In genomic region chr10:92556526-92557422, GRCm38 (mm10) we compare ENCODE assay signal across 10 mouse cellular contexts.
DNase-seq lines count a peak whose midpoint lies in the region; ATAC-seq lines count a peak whose summit lies in the region.
"Had no signal": no experiment of that assay in that cellular context is flagged by ENCODE, and none has a peak within 500 bp of the region (broad histone marks: within the 10 kb centered on the region; RNA-seq: fewer than 3 reads in every experiment).

No protein-coding gene starts in this region.

- no peaks in the 10 kb centered on the region for H3K9me3 ChIP-seq in embryonic facial prominence, embryonic 12.5 days
- no peaks in the 10 kb centered on the region for H3K9me3 ChIP-seq in hindbrain, embryonic 16.5 days (ENCODE audit: control insufficient read depth, low read length)
- H3K9me3 ChIP-seq in neural tube, embryonic 12.5 days, result no peaks in the 10 kb centered on the region

- peaks cover 19% of the 10 kb centered on the region; the same call in 1 of the 2 replicates for H3K4me1 ChIP-seq in embryonic facial prominence, embryonic 12.5 days
- peaks cover 12% of the 10 kb centered on the region for H3K4me1 ChIP-seq in hindbrain, embryonic 16.5 days (ENCODE audit: control insufficient read depth, insufficient read depth, low read depth, low read length)
- H3K4me1 ChIP-seq in neural tube, embryonic 12.5 days, result peaks cover 24% of the 10 kb centered on the region

- 8% methylated on average over 8 of the region's 8 CpGs for WGBS in embryonic facial prominence, embryonic 12.5 days
- WGBS in hindbrain, embryonic 16.5 days, result 8% methylated on average over 8 of the region's 8 CpGs
- 8% methylated on average over 8 of the region's 8 CpGs for WGBS in neural tube, embryonic 12.5 days

- DNase-seq in cerebellum, postnatal 14 days, result peak; percentile 6 to 41
- no peak for DNase-seq in cerebellum, postnatal 4 days (ENCODE audit: low spot score in 2 of 2)
- no peak for DNase-seq in adrenal gland, adult 18-20 months (ENCODE audit: low spot score in 2 of 2)
- no peak for DNase-seq in left cerebral cortex, postnatal 14 days (ENCODE audit: low spot score in 2 of 2)
- DNase-seq in frontal cortex, postnatal 14 days (ENCODE audit: low spot score in 2 of 2), result no peak
- DNase-seq: kidney, adult 11 months; thymus, postnatal 36 days had no signal

- ATAC-seq in embryonic facial prominence, embryonic 12.5 days (ENCODE audit: insufficient number of reproducible peaks, insufficient read depth, low FRiP score, low TSS enrichment), result 0 out of 2 replicates have a peak, but pooled peaks have one; percentile 54
- 0 out of 2 replicates have a peak, but pooled peaks have one; percentile 34 for ATAC-seq in hindbrain, embryonic 16.5 days
- peak; percentile 87 for ATAC-seq in neural tube, embryonic 12.5 days (ENCODE audit: low FRiP score, low read depth)

- H3K27ac ChIP-seq in embryonic facial prominence, embryonic 12.5 days, result peak overlapping the region; percentile 66
- H3K27ac ChIP-seq in hindbrain, embryonic 16.5 days (ENCODE audit: low read depth, low read length), result peak overlapping the region; percentile 36; the same call in 1 of the 2 replicates
- H3K27ac ChIP-seq in neural tube, embryonic 12.5 days, result no peak overlapping the region

- H3K27me3 ChIP-seq in embryonic facial prominence, embryonic 12.5 days, result no peaks in the 10 kb centered on the region
- H3K27me3 ChIP-seq in hindbrain, embryonic 16.5 days (replicated peaks; ENCODE audit: control insufficient read depth, insufficient read depth, low read length), result no peaks in the 10 kb centered on the region
- no peaks in the 10 kb centered on the region for H3K27me3 ChIP-seq in neural tube, embryonic 12.5 days (replicated peaks)

- no peaks in the 10 kb centered on the region for H3K36me3 ChIP-seq in embryonic facial prominence, embryonic 12.5 days
- no peaks in the 10 kb centered on the region for H3K36me3 ChIP-seq in hindbrain, embryonic 16.5 days (ENCODE audit: control insufficient read depth, insufficient read depth, low read length)
- H3K36me3 ChIP-seq in neural tube, embryonic 12.5 days, result no peaks in the 10 kb centered on the region

- H3K9ac ChIP-seq in embryonic facial prominence, embryonic 12.5 days, result no peak overlapping the region
- H3K9ac ChIP-seq in hindbrain, embryonic 16.5 days (ENCODE audit: low read depth, low read length), result no peak overlapping the region
- no peak overlapping the region for H3K9ac ChIP-seq in neural tube, embryonic 12.5 days

- no peak overlapping the region for H3K4me3 ChIP-seq in embryonic facial prominence, embryonic 12.5 days
- no peak overlapping the region for H3K4me3 ChIP-seq in hindbrain, embryonic 16.5 days (ENCODE audit: low read length)
- H3K4me3 ChIP-seq in neural tube, embryonic 12.5 days, result no peak overlapping the region

- peak overlapping the region; percentile 22 for H3K4me2 ChIP-seq in embryonic facial prominence, embryonic 12.5 days (replicated peaks)
- H3K4me2 ChIP-seq in hindbrain, embryonic 16.5 days (ENCODE audit: low read length), result peak overlapping the region; percentile 40
- peak overlapping the region; percentile 45 for H3K4me2 ChIP-seq in neural tube, embryonic 12.5 days (replicated peaks)

- intact Hi-C loops in left cerebral cortex, postnatal 14 days (cut with DNase I), result no loop called here

Comparison
In these comparisons a context has a peak if more than half of its experiments do, and no peak if none do; other contexts are left out.
1. DNase-seq: peak in cerebellum, postnatal 14 days (2 of 2); none in cerebellum, postnatal 4 days (0 of 2), adrenal gland, adult 18-20 months (0 of 2), left cerebral cortex, postnatal 14 days (0 of 2) and frontal cortex, postnatal 14 days (0 of 2).
2. ATAC-seq: peak in every context shown above with its lines; median percentile 87 in neural tube, embryonic 12.5 days; 54 in embryonic facial prominence, embryonic 12.5 days; 34 in hindbrain, embryonic 16.5 days.
3. Peak in every context shown above with its lines, with median percentiles within 50 percentile points of each other: H3K4me2 ChIP-seq.